Mouse (Mus musculus) cortical plate, adult 2 months (tissue): ENCODE results near the gene Olfr1357. TPM values are rescaled to one million over a fixed set of nuclear protein-coding genes. Genes with fewer than 3 reads are reported as not detected.

Experiments used
- H3K27ac ChIP-seq: fragments of 200-500 bp; 2 replicates; pipeline ENCODE4 v1.5.1; 2012; ENCODE audit warnings: low read length, control low read depth, inconsistent platforms; ENCODE audit not compliant: insufficient read depth
- H3K4me1 ChIP-seq: fragments of 200-500 bp; 2 replicates; pipeline ENCODE4 v1.6.1; 2011; ENCODE audit warnings: low read length; ENCODE audit not compliant: control insufficient read depth, insufficient read depth
- H3K4me3 ChIP-seq: fragments of 200-500 bp; 2 replicates; pipeline ENCODE4 v1.5.1; 2011; ENCODE audit warnings: mild to moderate bottlenecking, low read length, control low read depth; ENCODE audit not compliant: insufficient read depth
- CTCF ChIP-seq: fragments of 200-500 bp; IDR thresholded peaks from 2 replicates; pipeline ENCODE4 v1.5.1; 2011; ENCODE audit warnings: mild to moderate bottlenecking, control low read depth, low read length; ENCODE audit not compliant: insufficient read depth; ENCODE audit errors: extremely low read depth
- POLR2A ChIP-seq: fragments of 200-500 bp; IDR thresholded peaks from 2 replicates; pipeline ENCODE4 v1.6.1; 2011; ENCODE audit warnings: mild to moderate bottlenecking, low read length, control low read depth; ENCODE audit not compliant: insufficient read depth; ENCODE audit errors: extremely low read depth
- polyA plus RNA-seq: library from polyadenylated mRNA; depleted of rRNA; stranded (reverse); fragments of >200 nt; gene quantifications from 2 replicates; pipeline ENCODE4 v1.2.3, GENCODE M21; 2012; rRNA removed

Gene Olfr1357
- polyA plus RNA-seq, 1 experiment = not detected

- Histone ChIP-seq H3K27ac (peak overlapping the region; percentile 47), H3K4me3 (no peak overlapping the region), H3K4me1 (peaks cover 2% of the 10 kb centered on the region)
- TF ChIP-seq POLR2A = no peak
- TF ChIP-seq CTCF = no peak
Measured at GRCm38 (mm10) chr10:78570897-78571296, 47.0 kb downstream of the Olfr1357 start.

- no peaks in the 10 kb centered on the region for H3K4me1 ChIP-seq
- H3K4me3 ChIP-seq = no peak overlapping the region
- TF ChIP-seq POLR2A (no peak), CTCF (no peak)
- peak overlapping the region; percentile 47 for H3K27ac ChIP-seq
Measured at GRCm38 (mm10) chr10:78570416-78570815, 47.5 kb downstream of the Olfr1357 start.

GRCm38 (mm10) chr10:78569686-78570085 lies 48.2 kb downstream of the Olfr1357 start:
- H3K4me3 ChIP-seq = no peak overlapping the region
- no peak for TF ChIP-seq POLR2A
- no peak for TF ChIP-seq CTCF

GRCm38 (mm10) chr10:78569191-78569590 lies 48.7 kb downstream of the Olfr1357 start:
- Histone ChIP-seq H3K4me1 (no peaks in the 10 kb centered on the region), H3K4me3 (no peak overlapping the region), H3K27ac (no peak overlapping the region)
- TF ChIP-seq POLR2A (no peak), CTCF (no peak)

More at GRCm38 (mm10) chr10:78569686-78570085, 48.2 kb downstream of the Olfr1357 start:
- no peak overlapping the region for H3K27ac ChIP-seq
- no peaks in the 10 kb centered on the region for H3K4me1 ChIP-seq

GRCm38 (mm10) chr10:78565070-78565469 lies 52.8 kb downstream of the Olfr1357 start:
- H3K27ac ChIP-seq = no peak overlapping the region
- TF ChIP-seq POLR2A = no peak
- TF ChIP-seq CTCF = no peak

More at GRCm38 (mm10) chr10:78565070-78565469, 52.8 kb downstream of the Olfr1357 start:
- H3K4me3 ChIP-seq = no peak overlapping the region
- H3K4me1 ChIP-seq = no peaks in the 10 kb centered on the region

Other genes starting within 250 kb of the Olfr1357 start
- 519 and 613 TPM in 2 replicates for gene Rrp1, start 205.0 kb downstream of the Olfr1357 start, polyA plus RNA-seq
- 69.3 and 78.3 TPM in 2 replicates for gene Cstb, start 192.4 kb downstream of the Olfr1357 start, polyA plus RNA-seq
- 76.7 and 77.7 TPM in 2 replicates for gene Pdxk, start 153.1 kb downstream of the Olfr1357 start, polyA plus RNA-seq
- not detected in 2 replicates for gene Olfr1358, start 100.6 kb downstream of the Olfr1357 start, polyA plus RNA-seq
- gene Ilvbl, start 43.7 kb downstream of the Olfr1357 start, polyA plus RNA-seq = 41.1 and 41.2 TPM in 2 replicates
- gene Syde1, start 26.1 kb downstream of the Olfr1357 start, polyA plus RNA-seq = 8.9 and 9.3 TPM in 2 replicates
- gene Casp14, start 100.2 kb upstream of the Olfr1357 start, polyA plus RNA-seq = not detected in 2 replicates
- gene Ccdc105, start 135.0 kb upstream of the Olfr1357 start, polyA plus RNA-seq = 0.19 TPM in 2 replicates
- 8.8 and 10.0 TPM in 2 replicates for gene Slc1a6, start 162.4 kb upstream of the Olfr1357 start, polyA plus RNA-seq
- gene Olfr1356, start 234.1 kb upstream of the Olfr1357 start, polyA plus RNA-seq = not detected in 2 replicates